Mouse (Mus musculus) Muller cell, postnatal 12 days (primary cell): Measurements from ENCODE around the gene Pllp.
A peak's percentile ranks its signal among the peaks of the same experiment; 100 is the strongest.

Source experiments
- DNase-seq: peaks from one replicate; pipeline ENCODE4 v3.0.0-alpha.2; 2015; ENCODE audit errors: inconsistent ontology term

The Pllp gene

DNA sequence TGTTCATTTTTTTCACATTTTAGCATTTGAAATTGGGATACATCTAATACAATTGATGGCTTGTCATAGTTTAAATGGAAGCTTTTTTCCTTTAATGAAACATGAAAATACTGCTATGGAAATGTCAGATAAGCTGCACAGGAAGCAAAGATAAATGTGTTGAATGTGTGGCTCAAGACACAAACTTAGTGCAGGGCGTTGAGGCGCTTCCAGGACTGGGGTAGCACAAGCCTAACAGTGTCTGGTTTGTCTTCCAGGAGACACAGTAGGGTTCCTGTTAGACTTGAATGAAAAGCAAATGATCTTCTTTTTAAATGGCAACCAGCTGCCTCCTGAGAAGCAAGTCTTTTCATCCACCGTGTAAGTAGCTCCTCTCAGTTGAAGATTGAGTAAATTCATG, 46.6 kb downstream of the Pllp start:
- peak; percentile 5 for DNase-seq

DNA sequence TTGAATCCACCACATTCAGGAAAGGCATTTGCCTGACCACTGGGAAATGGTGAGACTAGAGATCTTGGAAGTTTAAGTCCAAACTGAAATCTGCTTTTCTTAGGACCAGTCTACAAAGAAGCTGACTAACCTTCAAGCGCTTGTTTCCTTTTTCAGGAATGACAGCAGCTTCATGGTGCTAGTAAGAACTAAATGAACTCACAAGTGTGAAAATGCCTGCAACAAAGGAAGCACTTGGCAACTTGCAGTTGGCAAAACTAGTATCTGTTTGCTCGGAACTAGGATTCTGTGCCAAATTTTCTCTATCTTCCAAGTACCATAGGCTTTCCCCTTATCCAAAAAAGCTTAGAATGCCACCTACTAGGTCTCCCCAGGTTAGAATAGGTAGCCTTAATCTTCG, 49.9 kb downstream of the Pllp start:
- DNase-seq, result no peak

DNA sequence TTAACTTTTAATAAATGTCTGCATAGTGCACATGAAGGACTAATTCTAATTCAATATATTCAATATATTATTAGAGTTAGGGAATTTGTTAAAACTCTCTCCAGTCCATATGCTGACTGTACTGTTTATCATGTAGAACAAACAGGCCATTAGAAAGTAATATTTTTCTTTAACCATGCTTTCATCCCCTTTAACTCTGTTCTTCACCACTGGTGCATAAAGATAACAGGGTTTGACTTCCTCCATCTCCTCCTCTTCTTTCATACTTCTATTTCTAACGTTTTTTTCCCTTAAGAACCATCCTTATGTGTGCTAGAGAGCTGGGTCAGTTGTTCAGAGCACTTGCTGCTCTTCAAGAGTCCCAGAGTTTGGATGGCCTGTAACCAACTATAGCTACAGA, 50.9 kb downstream of the Pllp start:
- DNase-seq, result no peak

DNA sequence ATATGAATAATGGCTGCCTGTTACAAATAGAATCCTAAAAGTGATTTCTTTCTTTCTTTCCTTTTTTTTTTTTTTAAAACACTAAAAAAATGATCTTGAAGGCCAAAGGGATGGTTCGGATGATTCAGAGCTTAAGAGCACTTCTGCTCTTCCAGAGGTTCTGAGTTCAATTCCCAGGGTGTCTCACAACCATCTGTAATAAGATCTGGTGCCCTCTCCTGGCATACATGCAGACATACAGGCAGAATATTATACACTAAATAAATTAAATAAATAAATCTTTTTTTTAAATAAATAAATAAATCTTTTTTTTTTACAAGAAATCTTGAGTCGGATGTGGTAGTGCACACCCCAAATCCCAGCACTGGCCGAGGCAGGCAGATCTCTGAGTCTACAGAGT, 54.1 kb downstream of the Pllp start:
- no peak for DNase-seq

DNA sequence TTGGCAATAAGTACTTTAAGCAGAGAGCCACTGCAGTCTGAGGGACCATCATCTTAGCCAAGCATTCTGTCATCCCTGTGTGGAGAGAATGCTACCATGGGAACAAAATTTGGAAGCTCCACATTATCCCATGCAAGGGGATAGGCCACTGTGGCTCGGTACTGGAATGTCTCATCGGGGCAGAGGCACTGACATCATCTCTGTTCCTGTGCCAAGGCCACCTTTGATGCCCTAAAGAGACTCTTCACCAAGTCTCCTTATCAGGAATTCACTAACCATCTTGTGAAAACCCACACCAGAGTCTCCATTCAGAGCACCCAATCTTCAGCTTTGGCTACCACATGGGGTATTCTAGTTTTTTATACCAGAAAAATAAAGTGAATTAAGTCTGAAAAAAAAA, 54.9 kb downstream of the Pllp start:
- DNase-seq, result no peak

DNA sequence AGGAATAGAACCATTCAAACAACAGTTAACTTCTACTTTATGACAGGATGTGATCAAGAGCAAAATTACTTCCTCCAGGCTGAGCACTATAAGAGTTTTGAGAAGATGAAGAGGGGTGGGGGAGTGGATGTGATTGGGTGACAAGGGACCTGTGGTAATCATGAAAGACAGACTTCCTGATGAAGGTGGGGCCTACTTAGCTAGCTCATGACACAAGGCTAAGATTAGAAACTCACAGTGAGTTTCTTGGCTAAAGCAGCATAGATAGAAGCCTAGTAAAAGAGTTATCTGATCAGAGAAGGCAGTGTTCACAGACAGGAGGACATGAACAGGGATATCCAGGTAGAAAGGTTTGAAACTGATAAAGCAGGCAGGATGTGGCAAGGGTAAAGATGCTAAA, 61.9 kb downstream of the Pllp start:
- no peak for DNase-seq

DNA sequence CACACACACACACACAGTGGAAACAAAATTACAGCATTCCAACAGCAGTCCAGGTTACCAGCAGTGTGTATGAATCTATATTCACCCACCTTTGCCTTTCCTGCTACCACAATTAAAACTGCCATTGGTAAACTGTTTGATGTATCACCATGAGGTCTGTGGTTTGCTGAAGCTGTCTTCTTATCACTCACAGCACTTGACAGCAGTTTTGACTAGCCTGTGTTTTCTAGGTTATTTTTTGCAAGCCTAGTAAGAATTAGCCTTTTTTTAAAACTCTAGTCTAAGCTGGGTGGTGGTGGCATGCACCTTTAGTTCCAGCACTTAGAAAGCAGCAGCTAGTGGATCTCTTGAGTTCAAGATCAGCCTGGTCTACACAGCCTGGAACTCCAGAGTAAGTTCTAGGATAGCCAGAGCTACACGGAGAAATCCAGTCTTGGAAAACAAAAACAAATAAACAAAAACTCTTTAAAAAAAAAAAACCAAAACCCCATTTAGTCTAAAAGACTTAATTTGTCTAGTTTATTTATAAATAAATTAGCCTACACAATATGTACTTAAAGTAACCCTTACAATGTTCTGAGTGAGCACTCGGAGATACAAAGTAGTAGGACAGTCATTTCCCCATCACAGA, 62.4 kb downstream of the Pllp start:
- DNase-seq, result no peak
